Mouse (Mus musculus) liver, embryonic 15.5 days (tissue): Measurements from ENCODE around the gene R3hdm4. TPM values are rescaled to one million over a fixed set of nuclear protein-coding genes. Genes with fewer than 3 reads are reported as not detected.

Experiments
- ATAC-seq: fragments of 200-750 bp; cut with Nextera tagmentation; 2 replicates; pipeline ENCODE4 v1.8.0; 2017; ENCODE audit warnings: moderate number of reproducible peaks, mild to moderate bottlenecking, moderate library complexity; ENCODE audit not compliant: insufficient read depth
- H3K27ac ChIP-seq: fragments of 300-500 bp; sonication (generic); replicated peaks from 2 replicates; pipeline ENCODE4 v1.5.1; 2015; ENCODE audit warnings: mild to moderate bottlenecking, inconsistent platforms
- H3K27me3 ChIP-seq: fragments of 300-500 bp; sonication (generic); 2 replicates; pipeline ENCODE4 v1.6.1; 2015; ENCODE audit warnings: mild to moderate bottlenecking, inconsistent platforms
- H3K36me3 ChIP-seq: fragments of 300-500 bp; sonication (generic); replicated peaks from 2 replicates; pipeline ENCODE4 v1.6.1; 2015; ENCODE audit warnings: moderate library complexity, mild to moderate bottlenecking, inconsistent platforms
- H3K4me1 ChIP-seq: fragments of 300-500 bp; sonication (generic); replicated peaks from 2 replicates; pipeline ENCODE4 v1.6.1; 2015; ENCODE audit warnings: inconsistent platforms
- H3K4me2 ChIP-seq: fragments of 300-500 bp; sonication (generic); 2 replicates; pipeline ENCODE4 v1.6.1; 2015; ENCODE audit warnings: moderate library complexity, mild to moderate bottlenecking, inconsistent platforms
- H3K4me3 ChIP-seq: fragments of 300-500 bp; sonication (generic); replicated peaks from 2 replicates; pipeline ENCODE4 v1.5.1; 2015; ENCODE audit warnings: mild to moderate bottlenecking, inconsistent platforms
- H3K9ac ChIP-seq: fragments of 300-500 bp; sonication (generic); 2 replicates; pipeline ENCODE4 v1.6.1; 2015; ENCODE audit warnings: moderate library complexity, mild to moderate bottlenecking, inconsistent platforms
- H3K9me3 ChIP-seq: fragments of 300-500 bp; sonication (generic); replicated peaks from 2 replicates; pipeline ENCODE4 v1.6.1; 2016; ENCODE audit warnings: inconsistent platforms
- WGBS: fragments of 180-500 bp; shearing (Covaris S2); methylation state at CpG from one replicate; pipeline ENCODE4 v1.1.7; 2015; ENCODE audit warnings: mixed read lengths; ENCODE audit not compliant: insufficient replicate concordance; 5-methylcytosine and 5-hydroxymethylcytosine counted together
- microRNA-seq: library from miRNA; unstranded; fragments of <30 nt; microRNA quantifications from one replicate; pipeline ENCODE4, GENCODE M21; 2016
- polyA plus RNA-seq: library from polyadenylated mRNA; unstranded; fragments of >200 nt; fragmentation: Nextera tagmentation; extraction: Ambion mirVana; gene quantifications from 2 replicates; pipeline ENCODE4 v1.2.1, GENCODE M21; 2015

Gene R3hdm4
- polyA plus RNA-seq, 1 experiment from 2014 or later: 52.4 TPM

DNA sequence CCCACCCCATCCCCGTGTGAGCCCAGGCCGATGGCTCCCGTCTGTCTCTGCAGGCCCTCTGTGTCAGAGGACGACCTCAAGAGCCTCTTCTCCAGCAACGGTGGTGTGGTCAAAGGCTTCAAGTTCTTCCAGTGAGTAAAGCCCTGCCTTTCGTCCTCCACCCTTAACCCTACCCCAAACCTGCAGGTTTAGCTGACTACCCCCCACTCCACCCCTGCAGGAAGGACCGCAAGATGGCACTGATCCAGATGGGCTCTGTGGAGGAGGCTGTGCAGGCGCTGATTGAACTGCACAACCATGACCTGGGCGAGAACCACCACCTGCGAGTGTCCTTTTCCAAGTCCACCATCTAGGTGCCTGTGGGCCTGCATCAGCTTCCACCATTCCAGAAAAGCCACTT lies 58.1 kb downstream of the R3hdm4 start:
- Histone ChIP-seq H3K36me3 (peaks cover 73% of the 10 kb centered on the region), H3K9me3 (no peaks in the 10 kb centered on the region), H3K4me2 (no peak overlapping the region), H3K27ac (no peak overlapping the region), H3K4me1 (peaks cover 26% of the 10 kb centered on the region), H3K4me3 (no peak overlapping the region), H3K27me3 (no peaks in the 10 kb centered on the region), H3K9ac (no peak overlapping the region)
- WGBS: 80% methylated on average over 10 of the region's 10 CpGs
- no peak for ATAC-seq

GRCm38 (mm10) chr10:79862049-79862788 lies 58.8 kb downstream of the R3hdm4 start:
- no peaks in the 10 kb centered on the region for H3K9me3 ChIP-seq

GRCm38 (mm10) chr10:79861230-79862048 lies 59.6 kb downstream of the R3hdm4 start:
- ATAC-seq: no peak
- H3K36me3 ChIP-seq: peaks cover 88% of the 10 kb centered on the region
- no peak overlapping the region for H3K9ac ChIP-seq
- no peak overlapping the region for H3K4me3 ChIP-seq
- no peaks in the 10 kb centered on the region for H3K9me3 ChIP-seq
- H3K4me2 ChIP-seq: no peak overlapping the region
- H3K27ac ChIP-seq: no peak overlapping the region
- WGBS: 86% methylated on average over 25 of the region's 25 CpGs
- peaks cover 40% of the 10 kb centered on the region for H3K4me1 ChIP-seq
- no peaks in the 10 kb centered on the region for H3K27me3 ChIP-seq

More at GRCm38 (mm10) chr10:79862049-79862788, 58.8 kb downstream of the R3hdm4 start:
- Histone ChIP-seq H3K9ac (no peak overlapping the region), H3K4me1 (peaks cover 33% of the 10 kb centered on the region), H3K27ac (no peak overlapping the region), H3K4me3 (no peak overlapping the region), H3K27me3 (no peaks in the 10 kb centered on the region), H3K4me2 (no peak overlapping the region), H3K36me3 (peaks cover 80% of the 10 kb centered on the region)
- ATAC-seq: no peak
- WGBS: 89% methylated on average over 23 of the region's 23 CpGs

DNA sequence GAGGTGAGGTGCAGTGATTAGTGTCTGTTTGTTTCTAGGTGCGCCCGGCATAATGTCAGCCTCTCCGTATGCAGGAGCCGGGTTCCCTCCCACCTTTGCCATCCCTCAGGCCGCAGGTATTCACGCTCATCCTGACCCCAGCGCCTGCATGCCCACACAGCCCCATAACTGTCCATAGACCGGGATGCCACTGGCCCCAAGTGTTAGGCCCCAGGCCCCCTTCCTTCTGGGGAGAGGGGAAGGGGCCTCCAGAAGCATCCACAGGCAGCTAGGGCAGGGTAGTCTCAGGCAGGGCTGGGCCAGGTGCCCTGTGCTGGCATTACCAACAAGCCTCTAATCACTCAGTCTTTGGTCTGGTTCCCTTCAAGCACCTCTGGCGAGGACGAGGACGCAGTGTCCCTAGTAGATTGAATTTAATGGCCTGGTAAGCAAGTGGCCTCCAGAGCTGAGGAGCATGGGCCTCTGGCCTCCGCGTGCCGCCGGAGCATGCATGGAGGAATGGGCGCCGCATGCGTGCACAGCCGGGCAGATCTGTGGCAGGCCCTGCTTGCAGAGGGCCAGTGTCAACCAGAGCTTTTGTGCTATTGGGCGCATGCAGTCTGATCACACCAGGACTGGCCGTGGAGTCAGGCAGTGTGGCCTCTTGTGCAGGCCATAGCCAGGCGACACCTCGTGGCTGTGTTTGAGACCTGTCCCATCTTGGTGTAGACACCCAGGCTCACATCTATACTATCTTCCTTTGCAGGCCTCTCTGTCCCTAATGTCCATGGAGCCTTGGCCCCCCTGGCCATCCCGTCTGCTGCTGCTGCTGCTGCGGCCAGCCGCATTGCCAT lies 60.7 kb downstream of the R3hdm4 start:
- WGBS: 89% methylated on average over 26 of the region's 26 CpGs
- no peak overlapping the region for H3K9ac ChIP-seq

More for the DNA sequence above, 60.7 kb downstream of the R3hdm4 start:
- Histone ChIP-seq H3K9me3 (no peaks in the 10 kb centered on the region), H3K4me1 (peaks cover 47% of the 10 kb centered on the region), H3K36me3 (peaks cover 91% of the 10 kb centered on the region), H3K27ac (no peak overlapping the region), H3K4me2 (no peak overlapping the region), H3K27me3 (no peaks in the 10 kb centered on the region), H3K4me3 (no peak overlapping the region)
- no peak for ATAC-seq

Small RNA genes lying within 50 kb of the gene (microRNA-seq; reads per million reads assigned to microRNA genes)
- not detected for gene Mir6910

Other genes with a start within 250 kb of the R3hdm4 start
- gene Cdc34, start 239.0 kb downstream of the R3hdm4 start, polyA plus RNA-seq: 105 and 107 TPM in 2 replicates
- 0.15 and 0.37 TPM in 2 replicates for gene Gzmm, start 232.2 kb downstream of the R3hdm4 start, polyA plus RNA-seq
- gene Bsg, start 216.7 kb downstream of the R3hdm4 start, polyA plus RNA-seq: 980 and 1,043 TPM in 2 replicates
- gene Hcn2, start 204.6 kb downstream of the R3hdm4 start, polyA plus RNA-seq: 0.02 TPM in 1 of 2 replicates, not detected in the other
- gene Polrmt, start 174.6 kb downstream of the R3hdm4 start, polyA plus RNA-seq: 15.6 and 17.7 TPM in 2 replicates
- 0.07 TPM in 1 of 2 replicates, not detected in the other for gene Fgf22, start 166.1 kb downstream of the R3hdm4 start, polyA plus RNA-seq
- gene Rnf126, start 154.3 kb downstream of the R3hdm4 start, polyA plus RNA-seq: 39.6 and 42.0 TPM in 2 replicates
- gene Fstl3, start 143.9 kb downstream of the R3hdm4 start, polyA plus RNA-seq: 0.71 and 1.0 TPM in 2 replicates
- gene Prss57, start 130.2 kb downstream of the R3hdm4 start, polyA plus RNA-seq: 7.0 and 7.1 TPM in 2 replicates
- 8.8 and 9.2 TPM in 2 replicates for gene Palm, start 127.6 kb downstream of the R3hdm4 start, polyA plus RNA-seq
- gene Misp, start 100.2 kb downstream of the R3hdm4 start, polyA plus RNA-seq: 0.50 TPM in 2 replicates
- 120 and 133 TPM in 2 replicates for gene Ptbp1, start 66.8 kb downstream of the R3hdm4 start, polyA plus RNA-seq
- gene Prtn3, start 46.7 kb downstream of the R3hdm4 start, polyA plus RNA-seq: 112 and 131 TPM in 2 replicates
- 5.8 and 6.1 TPM in 2 replicates for gene Plppr3, start 46.6 kb downstream of the R3hdm4 start, polyA plus RNA-seq
- 211 and 227 TPM in 2 replicates for gene Elane, start 35.0 kb downstream of the R3hdm4 start, polyA plus RNA-seq
- not detected in 2 replicates for gene Cfd, start 30.4 kb downstream of the R3hdm4 start, polyA plus RNA-seq
- 16.4 and 18.0 TPM in 2 replicates for gene Med16, start 12.3 kb downstream of the R3hdm4 start, polyA plus RNA-seq
- gene Gm26602, start 10.4 kb downstream of the R3hdm4 start, polyA plus RNA-seq: not detected in 2 replicates
- 0.32 and 0.37 TPM in 2 replicates for gene Kiss1r, start 4.2 kb downstream of the R3hdm4 start, polyA plus RNA-seq
- gene Arid3a, start 5.8 kb upstream of the R3hdm4 start, polyA plus RNA-seq: 6.1 and 7.4 TPM in 2 replicates
- 46.3 and 48.4 TPM in 2 replicates for gene Wdr18, start 38.9 kb upstream of the R3hdm4 start, polyA plus RNA-seq
- gene Grin3b, start 49.5 kb upstream of the R3hdm4 start, polyA plus RNA-seq: 0.10 TPM in 1 of 2 replicates, not detected in the other
- gene Tmem259, start 63.1 kb upstream of the R3hdm4 start, polyA plus RNA-seq: 8.4 and 11.0 TPM in 2 replicates
- gene Cnn2, start 67.4 kb upstream of the R3hdm4 start, polyA plus RNA-seq: 44.5 and 45.5 TPM in 2 replicates
- gene Abca7, start 75.3 kb upstream of the R3hdm4 start, polyA plus RNA-seq: 7.5 and 9.0 TPM in 2 replicates
- gene Arhgap45, start 95.4 kb upstream of the R3hdm4 start, polyA plus RNA-seq: 15.7 and 18.2 TPM in 2 replicates
- gene Polr2e, start 118.6 kb upstream of the R3hdm4 start, polyA plus RNA-seq: 81.3 and 84.4 TPM in 2 replicates
- 603 and 658 TPM in 2 replicates for gene Gpx4, start 126.0 kb upstream of the R3hdm4 start, polyA plus RNA-seq
- 10.4 and 12.3 TPM in 2 replicates for gene Sbno2, start 184.4 kb upstream of the R3hdm4 start, polyA plus RNA-seq
- gene Stk11, start 194.6 kb upstream of the R3hdm4 start, polyA plus RNA-seq: 16.4 and 21.8 TPM in 2 replicates
- 291 and 300 TPM in 2 replicates for gene Atp5d, start 217.4 kb upstream of the R3hdm4 start, polyA plus RNA-seq
- gene Cbarp, start 219.6 kb upstream of the R3hdm4 start, polyA plus RNA-seq: 0.35 and 0.51 TPM in 2 replicates
- 2.9 and 3.1 TPM in 2 replicates for gene Midn, start 227.1 kb upstream of the R3hdm4 start, polyA plus RNA-seq
- gene Cirbp, start 244.8 kb upstream of the R3hdm4 start, polyA plus RNA-seq: 13.1 and 17.0 TPM in 2 replicates